Comparison of ENCODE assay signal across 1 mouse cellular context in the genomic region with DNA sequence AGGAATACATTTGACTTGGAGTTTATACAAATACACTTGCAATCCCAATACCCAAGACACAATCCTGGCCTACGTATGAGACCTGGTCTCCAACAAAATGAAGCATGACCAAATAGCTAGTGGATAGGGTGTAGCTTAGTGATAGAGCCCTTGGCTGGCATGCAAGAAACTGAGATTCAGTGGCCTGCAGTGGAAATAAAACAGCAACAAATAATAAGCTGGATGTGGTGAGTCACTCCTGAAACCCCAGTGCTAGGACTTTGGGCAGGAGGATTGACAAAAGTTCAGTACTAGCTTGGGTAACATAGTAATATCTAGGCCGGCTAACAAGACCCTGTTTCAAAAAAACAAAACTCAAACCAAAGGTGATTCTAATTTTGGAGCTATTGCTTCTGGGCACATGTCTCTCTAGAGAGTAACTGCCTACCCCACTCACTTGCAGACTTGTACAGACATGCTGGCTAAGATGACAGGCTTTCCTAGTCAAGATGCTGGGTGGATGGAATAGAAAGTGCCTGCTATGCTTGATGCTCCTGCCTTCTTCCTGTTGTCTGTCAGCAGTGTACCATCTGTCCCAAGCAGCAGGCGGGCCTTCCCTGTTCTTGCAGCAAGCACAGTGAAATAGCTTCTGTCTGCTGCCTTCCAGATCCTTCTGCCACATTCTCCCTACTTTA.
TF ChIP-seq lines count a peak whose summit lies in the region.

No protein-coding gene starts in this region.

TF ChIP-seq in CH12.LX, 34 proteins besides CTCF, POLR2A, EP300 and RAD21 (continued from another document):
- TF ChIP-seq MEF2A (IDR thresholded peaks at IDR 0.05; ENCODE audit: borderline replicate concordance, low read depth, low read length) (peak; percentile 96), ZC3H11A (IDR thresholded peaks at IDR 0.05; ENCODE audit: low read depth, low read length) (no peak), MXI1 (IDR thresholded peaks at IDR 0.05; ENCODE audit: low read depth, low read length) (no peak), PAX5 (IDR thresholded peaks at IDR 0.05; ENCODE audit: low read length) (no peak)
TF ChIP-seq in CH12.LX: peak in this region for 12.
